Mouse (Mus musculus) megakaryocyte, embryonic 14.5 days (primary cell): Measurements from ENCODE around the gene Tcn2.

Experiments used
- FLI1 ChIP-seq: IDR thresholded peaks from 2 replicates; pipeline ENCODE4 v1.6.1; 2012; ENCODE audit warnings: low read length, inconsistent platforms, mixed read lengths
- GATA1 ChIP-seq: IDR thresholded peaks from 3 replicates; pipeline ENCODE4 v1.6.1; 2012; ENCODE audit warnings: mixed read lengths, low read length, inconsistent platforms, borderline replicate concordance

GRCm38 (mm10) chr11:3925916-3926315 lies 6.0 kb downstream of the Tcn2 start:
- TF ChIP-seq FLI1 (no peak), GATA1 (no peak)
